Mouse (Mus musculus): Measurements from ENCODE around the gene Tbc1d16.

DNA sequence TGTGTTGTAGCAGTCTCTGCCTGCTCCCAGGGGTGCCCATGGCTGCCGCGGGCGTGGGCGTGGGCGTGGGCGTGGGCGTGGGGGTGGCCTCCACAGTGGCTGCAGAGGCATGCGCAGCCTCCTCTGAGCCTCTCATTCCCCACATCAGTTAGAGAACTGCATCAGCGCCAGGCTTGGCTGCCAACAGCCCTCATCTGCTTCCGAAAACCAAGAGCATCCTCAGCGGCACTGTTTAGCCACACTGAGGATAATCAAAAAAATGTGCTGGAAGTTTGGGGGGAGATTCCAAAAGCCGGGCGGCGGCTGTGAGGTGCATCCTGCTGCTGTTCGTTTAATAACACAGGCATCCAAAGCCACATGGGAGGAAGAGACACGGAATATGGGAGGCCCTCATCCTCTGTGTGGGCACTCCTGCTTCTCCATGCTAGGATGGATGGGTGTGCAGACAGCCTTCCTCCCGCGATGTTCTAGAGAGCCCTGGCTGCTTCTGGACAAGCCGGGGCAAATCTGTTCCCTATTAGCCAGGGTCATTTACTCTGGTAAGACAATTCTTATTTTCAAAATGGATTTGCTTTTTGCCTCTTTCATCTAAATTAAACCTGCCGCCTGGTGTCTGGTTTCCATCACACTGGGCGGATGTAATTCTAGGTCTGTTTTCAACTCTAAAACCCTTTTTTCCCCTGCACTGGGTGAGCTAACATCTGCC, 16.5 kb downstream of the Tbc1d16 start:
- TF ChIP-seq CTCF (IDR thresholded peaks at IDR 0.05; ENCODE audit: extremely low read depth, insufficient read depth, insufficient read length, insufficient replicate concordance) (no peak), POLR2A (IDR thresholded peaks at IDR 0.05; ENCODE audit: low read depth, low read length) (no peak)

Measured in spleen, adult 2 months (tissue).